Mouse (Mus musculus): Measurements from ENCODE around the gene Gm30737. TPM values are rescaled to one million over a fixed set of nuclear protein-coding genes. Genes with fewer than 3 reads are reported as not detected.
"Not testable (repeated sequence)": the region's sequence is repeated elsewhere in the genome, so short reads cannot be mapped to it uniquely, and the experiment has no call there.

The Gm30737 gene
- not detected for total RNA-seq (2021)
- long read RNA-seq, experiment 1 = 0 reads
- long read RNA-seq, experiment 2 = 0 reads

GRCm38 (mm10) chrY:14400410-14400809 is at the start of gene Gm30737:
TSS of gene Gm30737 (plus strand) at chrY:14400710.
- DNase-seq; intact Hi-C loops (cut with DNase I): not testable (repeated sequence)

Data from heart, postnatal 14 days (tissue).